Mouse (Mus musculus) embryonic facial prominence, embryonic 11.5 days (tissue): Measurements from ENCODE around the gene Hist1h2bk. TPM values are rescaled to one million over a fixed set of nuclear protein-coding genes. Genes with fewer than 3 reads are reported as not detected.

Source experiments
- ATAC-seq: fragments of 200-750 bp; cut with Nextera tagmentation; replicated peaks from 2 replicates; pipeline ENCODE4 v1.8.0; 2017; ENCODE audit warnings: low read depth; ENCODE audit not compliant: insufficient number of reproducible peaks, low FRiP score, low TSS enrichment
- DNase-seq: peaks from one replicate; pipeline ENCODE4 v3.0.0-alpha.2; 2015; ENCODE audit warnings: low spot score
- H3K27ac ChIP-seq: fragments of 300-500 bp; sonication (generic); replicated peaks from 2 replicates; pipeline ENCODE4 v1.5.1; 2014; ENCODE audit warnings: mild to moderate bottlenecking, low read depth, low read length, control low read depth
- H3K27me3 ChIP-seq: fragments of 300-500 bp; sonication (generic); 2 replicates; pipeline ENCODE4 v1.6.1; 2014; ENCODE audit warnings: mild to moderate bottlenecking, low read length, moderate library complexity, mixed read lengths; ENCODE audit not compliant: control insufficient read depth, insufficient read depth
- H3K36me3 ChIP-seq: fragments of 300-500 bp; sonication (generic); replicated peaks from 2 replicates; pipeline ENCODE4 v1.6.1; 2014; ENCODE audit warnings: low read depth, mild to moderate bottlenecking, low read length, moderate library complexity, mixed read lengths; ENCODE audit not compliant: control insufficient read depth, insufficient read depth
- H3K4me1 ChIP-seq: fragments of 300-500 bp; sonication (generic); 2 replicates; pipeline ENCODE4 v1.6.1; 2014; ENCODE audit warnings: low read length, mixed read lengths; ENCODE audit not compliant: control insufficient read depth, insufficient read depth
- H3K4me2 ChIP-seq: fragments of 300-500 bp; sonication (generic); 2 replicates; pipeline ENCODE4 v1.6.1; 2014; ENCODE audit warnings: low read depth, mild to moderate bottlenecking, control low read depth, low read length, moderate library complexity
- H3K4me3 ChIP-seq: fragments of 300-500 bp; sonication (generic); 2 replicates; pipeline ENCODE4 v1.5.1; 2014; ENCODE audit warnings: low read depth, low read length, control low read depth
- H3K9ac ChIP-seq: fragments of 300-500 bp; sonication (generic); replicated peaks from 2 replicates; pipeline ENCODE4 v1.6.1; 2014; ENCODE audit warnings: mild to moderate bottlenecking, control low read depth, low read length
- H3K9me3 ChIP-seq: fragments of 300-500 bp; sonication (generic); replicated peaks from 2 replicates; pipeline ENCODE4 v1.6.1; 2016; ENCODE audit warnings: mild to moderate bottlenecking, low read length, inconsistent platforms, mixed read lengths; ENCODE audit not compliant: control insufficient read depth
- WGBS: fragments of 180-500 bp; shearing (Covaris S2); extraction: QIAGEN DNeasy Blood & Tissue Kit; methylation state at CpG from one replicate; pipeline ENCODE4 v1.1.7; 2014; 5-methylcytosine and 5-hydroxymethylcytosine counted together
- polyA plus RNA-seq: library from polyadenylated mRNA; unstranded; fragments of >200 nt; fragmentation: Nextera tagmentation; extraction: Ambion mirVana; gene quantifications from 2 replicates; pipeline ENCODE4 v1.2.1, GENCODE M21; 2014

The Hist1h2bk gene
- polyA plus RNA-seq, 1 experiment from 2014 or later, result 15.9 TPM

- Histone ChIP-seq H3K4me3 (peak overlapping the region; percentile 42), H3K27me3 (no peaks in the 10 kb centered on the region), H3K36me3 (no peaks in the 10 kb centered on the region), H3K9me3 (no peaks in the 10 kb centered on the region), H3K27ac (no peak overlapping the region; the same call in 1 of the 2 replicates), H3K4me2 (peak overlapping the region; percentile 44), H3K4me1 (no peaks in the 10 kb centered on the region), H3K9ac (peak overlapping the region; percentile 49)
- peak; percentile 95 for DNase-seq
- WGBS, result under 1% methylated on average over 40 of the region's 40 CpGs
- peak; percentile 68 for ATAC-seq
Measured at GRCm38 (mm10) chr13:22028673-22029460, 6.8 kb upstream of the Hist1h2bk start.

- ATAC-seq, result no peak
- Histone ChIP-seq H3K4me2 (no peak overlapping the region), H3K9ac (no peak overlapping the region), H3K36me3 (no peaks in the 10 kb centered on the region), H3K27ac (no peak overlapping the region), H3K4me3 (no peak overlapping the region), H3K27me3 (no peaks in the 10 kb centered on the region), H3K9me3 (no peaks in the 10 kb centered on the region), H3K4me1 (no peaks in the 10 kb centered on the region)
- DNase-seq, result no peak
- WGBS, result 24% methylated on average over 8 of the region's 8 CpGs
Measured at GRCm38 (mm10) chr13:22029928-22030327, 5.7 kb upstream of the Hist1h2bk start.

- H3K4me3 ChIP-seq, result no peak overlapping the region
- DNase-seq (peak; percentile 77), ATAC-seq (no peak)
- 20% methylated on average over 4 of the region's 4 CpGs for WGBS
- H3K4me2 ChIP-seq, result no peak overlapping the region
- H3K4me1 ChIP-seq, result no peaks in the 10 kb centered on the region
- no peaks in the 10 kb centered on the region for H3K36me3 ChIP-seq
- no peak overlapping the region for H3K9ac ChIP-seq
- H3K27me3 ChIP-seq, result no peaks in the 10 kb centered on the region
- no peaks in the 10 kb centered on the region for H3K9me3 ChIP-seq
- H3K27ac ChIP-seq, result no peak overlapping the region
Measured at GRCm38 (mm10) chr13:22030493-22030892, 5.2 kb upstream of the Hist1h2bk start.

GRCm38 (mm10) chr13:22033741-22034442 lies 1.8 kb upstream of the Hist1h2bk start:
- Histone ChIP-seq H3K27me3 (no peaks in the 10 kb centered on the region), H3K27ac (peak overlapping the region; percentile 89; the same call in 1 of the 2 replicates), H3K4me3 (peak overlapping the region; percentile 46), H3K4me2 (peak overlapping the region; percentile 72), H3K9me3 (no peaks in the 10 kb centered on the region), H3K9ac (peak overlapping the region; percentile 77), H3K36me3 (no peaks in the 10 kb centered on the region), H3K4me1 (no peaks in the 10 kb centered on the region)
- no peak for ATAC-seq
- 52% methylated on average over 5 of the region's 5 CpGs for WGBS
- DNase-seq, result no peak

GRCm38 (mm10) chr13:22034443-22035266 lies 1.0 kb upstream of the Hist1h2bk start:
- H3K4me3 ChIP-seq, result peak overlapping the region; percentile 46
- H3K9ac ChIP-seq, result peak overlapping the region; percentile 77
- H3K36me3 ChIP-seq, result no peaks in the 10 kb centered on the region
- peak overlapping the region; percentile 72 for H3K4me2 ChIP-seq
- ATAC-seq (no peak), DNase-seq (no peak)
- no peaks in the 10 kb centered on the region for H3K27me3 ChIP-seq
- H3K4me1 ChIP-seq, result no peaks in the 10 kb centered on the region
- 0% methylated on average over 12 of the region's 14 CpGs for WGBS
- H3K9me3 ChIP-seq, result no peaks in the 10 kb centered on the region
- peak overlapping the region; percentile 89 for H3K27ac ChIP-seq

GRCm38 (mm10) chr13:22036149-22036956 lies 683 bp downstream of the Hist1h2bk start:
- Histone ChIP-seq H3K36me3 (no peaks in the 10 kb centered on the region), H3K9ac (peak overlapping the region; percentile 50), H3K4me1 (no peaks in the 10 kb centered on the region), H3K27ac (peak overlapping the region; percentile 75), H3K9me3 (no peaks in the 10 kb centered on the region), H3K4me2 (peak overlapping the region; percentile 46), H3K4me3 (peak overlapping the region; percentile 34), H3K27me3 (no peaks in the 10 kb centered on the region)
- peak; percentile 69 for DNase-seq
- ATAC-seq, result peak; percentile 0; the same call in 1 of the 2 replicates
- 3% methylated on average over 19 of the region's 23 CpGs for WGBS

GRCm38 (mm10) chr13:22036986-22037385 lies 1.3 kb downstream of the Hist1h2bk start:
- no peaks in the 10 kb centered on the region for H3K27me3 ChIP-seq
- peak overlapping the region; percentile 46 for H3K4me2 ChIP-seq
- DNase-seq (no peak), ATAC-seq (no peak)
- no peaks in the 10 kb centered on the region for H3K4me1 ChIP-seq
- no peaks in the 10 kb centered on the region for H3K36me3 ChIP-seq
- peak overlapping the region; percentile 75 for H3K27ac ChIP-seq
- WGBS, result 66% methylated on average over 3 of the region's 3 CpGs
- peak overlapping the region; percentile 50 for H3K9ac ChIP-seq
- H3K4me3 ChIP-seq, result no peak overlapping the region
- H3K9me3 ChIP-seq, result no peaks in the 10 kb centered on the region
